Mouse (Mus musculus) heart, embryonic 14.5 days (tissue): ENCODE measurements around the gene Cacnb4. TPM values are rescaled to one million over a fixed set of nuclear protein-coding genes. Genes with fewer than 3 reads are reported as not detected.
A peak's percentile ranks its signal among the peaks of the same experiment; 100 is the strongest.

ENCODE experiments used
- ATAC-seq: fragments of 200-750 bp; cut with Nextera tagmentation; 2 replicates; pipeline ENCODE4 v1.8.0; 2017; ENCODE audit warnings: low read depth, moderate TSS enrichment; ENCODE audit not compliant: insufficient number of reproducible peaks, insufficient read depth, low FRiP score
- H3K27ac ChIP-seq, 2 experiments: fragments of 200-500 bp in 1 of 2; fragments of 300-500 bp in 1 of 2; sonication (generic) in 1 of 2; replicated peaks in 1 of 2; 2 replicates each; pipeline ENCODE4 v1.5.1; 2012 to 2014; ENCODE audit warnings: low read depth in 2 of 2, low read length in 2 of 2, control low read depth in 1 of 2, mild to moderate bottlenecking in 1 of 2, mixed read lengths in 1 of 2; ENCODE audit not compliant: control insufficient read depth in 1 of 2, insufficient read depth in 1 of 2
- H3K27me3 ChIP-seq: fragments of 300-500 bp; sonication (generic); 2 replicates; pipeline ENCODE4 v1.6.1; 2014; ENCODE audit warnings: mild to moderate bottlenecking, low read length, control low read depth; ENCODE audit not compliant: control insufficient read depth, insufficient read depth
- H3K36me3 ChIP-seq: fragments of 300-500 bp; sonication (generic); 2 replicates; pipeline ENCODE4 v1.6.1; 2014; ENCODE audit warnings: mild to moderate bottlenecking, control low read depth, low read length, mixed read lengths; ENCODE audit not compliant: control insufficient read depth, insufficient read depth
- H3K4me1 ChIP-seq, 2 experiments: fragments of 200-500 bp in 1 of 2; fragments of 300-500 bp in 1 of 2; sonication (generic) in 1 of 2; 2 replicates each; pipeline ENCODE4 v1.6.1; 2012 to 2014; ENCODE audit warnings: low read length in 2 of 2, control low read depth in 1 of 2, mixed read lengths in 1 of 2; ENCODE audit not compliant: control insufficient read depth in 2 of 2, insufficient read depth in 2 of 2
- H3K4me2 ChIP-seq: fragments of 300-500 bp; sonication (generic); 2 replicates; pipeline ENCODE4 v1.6.1; 2014; ENCODE audit warnings: mild to moderate bottlenecking, low read length
- H3K4me3 ChIP-seq, 2 experiments: fragments of 200-500 bp in 1 of 2; fragments of 300-500 bp in 1 of 2; sonication (generic) in 1 of 2; 2 replicates each; pipeline ENCODE4 v1.5.1; 2012 to 2014; ENCODE audit warnings: low read length in 2 of 2, mild to moderate bottlenecking in 2 of 2, control low read depth in 1 of 2, low read depth in 1 of 2, moderate library complexity in 1 of 2; ENCODE audit not compliant: control insufficient read depth in 1 of 2, insufficient read depth in 1 of 2
- H3K9ac ChIP-seq: fragments of 300-500 bp; sonication (generic); 2 replicates; pipeline ENCODE4 v1.6.1; 2014; ENCODE audit warnings: mild to moderate bottlenecking, low read length
- H3K9me3 ChIP-seq: fragments of 300-500 bp; sonication (generic); 2 replicates; pipeline ENCODE4 v1.6.1; 2016; ENCODE audit warnings: low read length, control low read depth; ENCODE audit not compliant: control insufficient read depth
- WGBS: fragments of 180-500 bp; shearing (Covaris S2); extraction: QIAGEN DNeasy Blood & Tissue Kit; methylation state at CpG from one replicate; pipeline ENCODE4 v1.1.7; 2014; 5-methylcytosine and 5-hydroxymethylcytosine counted together
- polyA plus RNA-seq: library from polyadenylated mRNA; unstranded; fragments of >200 nt; fragmentation: Nextera tagmentation; extraction: Ambion mirVana; gene quantifications from 2 replicates; pipeline ENCODE4 v1.2.1, GENCODE M21; 2014

Cacnb4 gene
- polyA plus RNA-seq, 1 experiment from 2014 or later, result 0.43 TPM

GRCm38 (mm10) chr2:52423611-52424247 lies 252.9 kb downstream of the Cacnb4 start:
- Histone ChIP-seq H3K27ac (peak overlapping the region; percentile 70 to 90), H3K4me2 (peak overlapping the region; percentile 67)
- whole genome bisulfite sequencing, result 2% methylated on average over 16 of the region's 16 CpGs

GRCm38 (mm10) chr2:52422871-52423610 lies 253.6 kb downstream of the Cacnb4 start:
- Histone ChIP-seq H3K4me2 (peak overlapping the region; percentile 67), H3K9ac (peak overlapping the region; percentile 98), H3K27ac (peak overlapping the region in 1 of 2 experiments; percentile 90; a peak in 1 of 4 replicates), H3K9me3 (no peaks in the 10 kb centered on the region), H3K4me1 (peaks cover 15 to 49% of the 10 kb centered on the region in 2 experiments), H3K36me3 (no peaks in the 10 kb centered on the region), H3K4me3 (peak overlapping the region; percentile 97 to 100; a peak in 3 of 4 replicates), H3K27me3 (no peaks in the 10 kb centered on the region)
- ATAC-seq, result no peak
- 35% methylated on average over 8 of the region's 8 CpGs for WGBS

More at GRCm38 (mm10) chr2:52423611-52424247, 252.9 kb downstream of the Cacnb4 start:
- ATAC-seq, result no peak
- Histone ChIP-seq H3K36me3 (no peaks in the 10 kb centered on the region), H3K27me3 (no peaks in the 10 kb centered on the region), H3K9me3 (no peaks in the 10 kb centered on the region), H3K4me3 (peak overlapping the region; percentile 97 to 100), H3K9ac (peak overlapping the region; percentile 98), H3K4me1 (peaks cover 15 to 43% of the 10 kb centered on the region in 2 experiments)

DNA sequence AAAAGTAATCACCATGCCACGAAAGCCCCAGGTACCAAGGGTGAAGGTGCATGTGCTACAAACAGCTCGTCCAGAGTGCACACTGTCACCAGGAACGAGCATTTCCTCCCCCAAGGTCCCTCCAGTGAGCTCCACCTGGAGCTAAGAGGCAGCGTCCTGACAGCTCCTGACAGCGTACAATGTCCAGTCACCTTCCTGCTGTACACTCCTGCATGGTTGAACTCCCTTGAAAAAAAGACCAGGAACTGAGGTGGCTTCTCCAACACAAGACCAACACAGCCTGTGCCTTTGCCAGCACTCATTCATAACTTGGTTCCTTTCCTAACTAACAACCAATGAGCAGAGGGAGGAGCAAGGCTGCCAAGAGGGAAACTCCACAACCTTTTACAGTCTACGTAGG lies 255.4 kb downstream of the Cacnb4 start:
- no peak overlapping the region for H3K4me3 ChIP-seq
- no peaks in the 10 kb centered on the region for H3K27me3 ChIP-seq
- H3K27ac ChIP-seq, result peak overlapping the region in 1 of 2 experiments; percentile 15; a peak in 2 of 4 replicates
- no peaks in the 10 kb centered on the region for H3K9me3 ChIP-seq
- H3K9ac ChIP-seq, result peak overlapping the region; percentile 44
- no peak for ATAC-seq
- H3K36me3 ChIP-seq, result peaks cover 2% of the 10 kb centered on the region
- peak overlapping the region; percentile 67 for H3K4me2 ChIP-seq
- 23% methylated on average over 6 of the region's 6 CpGs for WGBS
- peaks cover 15 to 46% of the 10 kb centered on the region in 2 experiments for H3K4me1 ChIP-seq

- no peak for ATAC-seq
- peaks cover 12% of the 10 kb centered on the region for H3K36me3 ChIP-seq
- no peak overlapping the region; the same call in 1 of the 2 replicates for H3K4me2 ChIP-seq
- H3K9ac ChIP-seq, result no peak overlapping the region
- H3K9me3 ChIP-seq, result peaks cover 5% of the 10 kb centered on the region; the same call in 1 of the 2 replicates
- H3K27ac ChIP-seq, result no peak overlapping the region
- no peak overlapping the region for H3K4me3 ChIP-seq
- whole genome bisulfite sequencing, result 70% methylated on average over 7 of the region's 7 CpGs
- H3K4me1 ChIP-seq, result peaks cover 15 to 46% of the 10 kb centered on the region in 2 experiments
- no peaks in the 10 kb centered on the region for H3K27me3 ChIP-seq
Measured at GRCm38 (mm10) chr2:52420001-52420710, 256.5 kb downstream of the Cacnb4 start.

GRCm38 (mm10) chr2:52419295-52419694 lies 257.3 kb downstream of the Cacnb4 start:
- Histone ChIP-seq H3K27me3 (no peaks in the 10 kb centered on the region), H3K4me1 (peaks cover 15 to 46% of the 10 kb centered on the region in 2 experiments), H3K27ac (no peak overlapping the region), H3K4me2 (no peak overlapping the region), H3K9me3 (peaks cover 5% of the 10 kb centered on the region; the same call in 1 of the 2 replicates), H3K4me3 (no peak overlapping the region), H3K9ac (no peak overlapping the region), H3K36me3 (peaks cover 13% of the 10 kb centered on the region)
- no peak for ATAC-seq
- WGBS, result 42% methylated on average over 6 of the region's 6 CpGs

GRCm38 (mm10) chr2:52412524-52413037 lies 264.1 kb downstream of the Cacnb4 start:
- Histone ChIP-seq H3K36me3 (peaks cover 70% of the 10 kb centered on the region), H3K27ac (no peak overlapping the region), H3K9ac (no peak overlapping the region), H3K4me3 (no peak overlapping the region), H3K9me3 (peaks cover 26% of the 10 kb centered on the region), H3K4me1 (no peaks in the 10 kb centered on the region), H3K4me2 (no peak overlapping the region), H3K27me3 (no peaks in the 10 kb centered on the region)
- no peak for ATAC-seq
- WGBS, result 88% methylated on average over 5 of the region's 5 CpGs

DNA sequence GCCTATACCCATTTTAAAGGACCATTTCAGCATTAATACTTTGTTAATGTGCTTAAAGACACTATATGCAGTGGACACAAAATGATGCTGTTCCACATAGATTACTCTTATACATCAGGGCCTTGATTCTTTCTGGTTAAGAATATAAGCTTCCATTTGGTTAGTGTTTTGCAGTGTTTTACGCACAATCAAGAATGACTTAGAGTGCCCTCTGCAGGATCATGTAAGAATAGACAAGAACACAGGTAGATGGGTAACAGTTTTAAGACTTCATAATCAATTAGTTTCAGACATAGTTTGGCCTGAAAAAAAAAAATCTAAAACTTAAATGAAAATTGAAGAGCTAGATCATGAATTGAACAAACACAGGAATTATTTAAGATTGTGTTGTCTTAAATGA lies 270.2 kb downstream of the Cacnb4 start:
- ATAC-seq, result no peak
- Histone ChIP-seq H3K36me3 (peaks cover 90% of the 10 kb centered on the region), H3K9me3 (peaks cover 21% of the 10 kb centered on the region), H3K27me3 (no peaks in the 10 kb centered on the region), H3K9ac (no peak overlapping the region), H3K4me3 (no peak overlapping the region), H3K4me1 (no peaks in the 10 kb centered on the region), H3K4me2 (no peak overlapping the region), H3K27ac (no peak overlapping the region)
- WGBS, result 76% methylated on average over 1 of the region's 1 CpGs
